Mouse (Mus musculus) thymus, adult 2 months (tissue): Measurements from ENCODE around the gene Eif3g. TPM values are rescaled to one million over a fixed set of nuclear protein-coding genes. Genes with fewer than 3 reads are reported as not detected.

Source experiments
- DNase-seq: peaks from one replicate; pipeline ENCODE4 v3.0.0; 2021
- H3K27ac ChIP-seq: fragments of 200-500 bp; 2 replicates; pipeline ENCODE4 v1.5.1; 2012; ENCODE audit warnings: low read length, control low read depth; ENCODE audit not compliant: control insufficient read depth, insufficient read depth
- H3K27me3 ChIP-seq: fragments of 200-500 bp; 2 replicates; pipeline ENCODE4 v1.6.1; 2012; ENCODE audit warnings: mild to moderate bottlenecking, low read length, moderate library complexity, mixed read lengths; ENCODE audit not compliant: control insufficient read depth, insufficient read depth
- H3K36me3 ChIP-seq: fragments of 200-500 bp; 2 replicates; pipeline ENCODE4 v1.6.1; 2012; ENCODE audit warnings: mild to moderate bottlenecking, low read length, moderate library complexity; ENCODE audit not compliant: control insufficient read depth, insufficient read depth
- H3K4me1 ChIP-seq: fragments of 200-500 bp; replicated peaks from 2 replicates; pipeline ENCODE4 v1.6.1; 2012; ENCODE audit warnings: low read length; ENCODE audit not compliant: control insufficient read depth, insufficient read depth
- H3K4me3 ChIP-seq: fragments of 200-500 bp; 2 replicates; pipeline ENCODE4 v1.5.1; 2012; ENCODE audit warnings: mild to moderate bottlenecking, low read length, control low read depth, moderate library complexity; ENCODE audit not compliant: control insufficient read depth, insufficient read depth
- CTCF ChIP-seq: fragments of 200-500 bp; IDR thresholded peaks from 2 replicates; pipeline ENCODE4 v1.5.1; 2012; ENCODE audit warnings: mild to moderate bottlenecking, control low read depth, low read length, moderate library complexity, borderline replicate concordance; ENCODE audit not compliant: control insufficient read depth, poor library complexity, insufficient read depth; ENCODE audit errors: extremely low read depth
- POLR2A ChIP-seq: fragments of 200-500 bp; IDR thresholded peaks from 2 replicates; pipeline ENCODE4 v1.6.1; 2012; ENCODE audit warnings: mild to moderate bottlenecking, low read length, control low read depth, moderate library complexity; ENCODE audit not compliant: control insufficient read depth, poor library complexity, insufficient read depth; ENCODE audit errors: extremely low read depth
- WGBS: fragments of 180-500 bp; shearing (Covaris S2); methylation state at CpG from one replicate; pipeline ENCODE4 v1.1.7; 2018; 5-methylcytosine and 5-hydroxymethylcytosine counted together
- polyA plus RNA-seq: library from polyadenylated mRNA; depleted of rRNA; stranded (reverse); fragments of >200 nt; gene quantifications from 2 replicates; pipeline ENCODE4 v1.2.3, GENCODE M21; 2012

The Eif3g gene
- polyA plus RNA-seq, 1 experiment: 140 TPM

GRCm38 (mm10) chr9:20894629-20895028 lies 3.8 kb downstream of the Eif3g start:
- no peak overlapping the region for H3K4me3 ChIP-seq
- 94% methylated on average over 15 of the region's 15 CpGs for WGBS
- no peak overlapping the region for H3K27ac ChIP-seq
- peaks cover 9% of the 10 kb centered on the region for H3K4me1 ChIP-seq
- DNase-seq: no peak
- H3K36me3 ChIP-seq: peaks cover 53% of the 10 kb centered on the region
- TF ChIP-seq POLR2A: no peak
- no peak for TF ChIP-seq CTCF
- H3K27me3 ChIP-seq: no peaks in the 10 kb centered on the region

GRCm38 (mm10) chr9:20893590-20894343 lies 4.7 kb downstream of the Eif3g start:
- H3K36me3 ChIP-seq: peaks cover 55% of the 10 kb centered on the region

GRCm38 (mm10) chr9:20893069-20893468 lies 5.4 kb downstream of the Eif3g start:
- H3K36me3 ChIP-seq: peaks cover 55% of the 10 kb centered on the region
- no peak for TF ChIP-seq CTCF
- no peak for TF ChIP-seq POLR2A
- H3K27me3 ChIP-seq: no peaks in the 10 kb centered on the region
- DNase-seq: no peak
- peaks cover 13% of the 10 kb centered on the region for H3K4me1 ChIP-seq
- WGBS: 87% methylated on average over 5 of the region's 5 CpGs
- H3K4me3 ChIP-seq: no peak overlapping the region
- H3K27ac ChIP-seq: no peak overlapping the region

More at GRCm38 (mm10) chr9:20893590-20894343, 4.7 kb downstream of the Eif3g start:
- 90% methylated on average over 13 of the region's 13 CpGs for WGBS
- DNase-seq: no peak
- Histone ChIP-seq H3K4me1 (peaks cover 9% of the 10 kb centered on the region), H3K27ac (no peak overlapping the region), H3K4me3 (no peak overlapping the region), H3K27me3 (no peaks in the 10 kb centered on the region)
- TF ChIP-seq POLR2A (no peak), CTCF (no peak)

GRCm38 (mm10) chr9:20892104-20892653 lies 6.2 kb downstream of the Eif3g start:
- 90% methylated on average over 5 of the region's 5 CpGs for WGBS
- no peak for DNase-seq
- Histone ChIP-seq H3K27me3 (no peaks in the 10 kb centered on the region), H3K27ac (no peak overlapping the region), H3K36me3 (peaks cover 55% of the 10 kb centered on the region), H3K4me1 (peaks cover 8% of the 10 kb centered on the region), H3K4me3 (no peak overlapping the region)
- TF ChIP-seq POLR2A: no peak
- TF ChIP-seq CTCF: no peak

- 91% methylated on average over 26 of the region's 26 CpGs for WGBS
- Histone ChIP-seq H3K36me3 (peaks cover 55% of the 10 kb centered on the region), H3K4me1 (peaks cover 6% of the 10 kb centered on the region), H3K4me3 (no peak overlapping the region), H3K27ac (no peak overlapping the region), H3K27me3 (no peaks in the 10 kb centered on the region)
- TF ChIP-seq CTCF (no peak), POLR2A (no peak)
- no peak for DNase-seq
Observed at GRCm38 (mm10) chr9:20891339-20892103, 6.9 kb downstream of the Eif3g start.

- peaks cover 48% of the 10 kb centered on the region for H3K36me3 ChIP-seq
- H3K27me3 ChIP-seq: no peaks in the 10 kb centered on the region
- no peak overlapping the region for H3K4me3 ChIP-seq
- DNase-seq: no peak
- H3K4me1 ChIP-seq: peaks cover 6% of the 10 kb centered on the region
- TF ChIP-seq CTCF (no peak), POLR2A (no peak)
- H3K27ac ChIP-seq: no peak overlapping the region
- 95% methylated on average over 5 of the region's 5 CpGs for WGBS
Observed at GRCm38 (mm10) chr9:20890411-20890810, 8.0 kb downstream of the Eif3g start.
